Mouse (Mus musculus): ENCODE results near the gene Gm20388.

GRCm38 (mm10) chr8:124247581-124247980, 4336.9 kb downstream of the Gm20388 start:
- TF ChIP-seq CTCF (IDR thresholded peaks at IDR 0.05; ENCODE audit: low read depth) (no peak), EP300 (optimal IDR thresholded peaks at IDR 0.05) (no peak)
